In genomic region chr13:59094722-59095121, GRCm38 (mm10) we compare ENCODE assay signal across 14 mouse cellular contexts.
DNase-seq lines count a peak whose midpoint lies in the region; ATAC-seq and TF ChIP-seq lines count a peak whose summit lies in the region.
"Had no signal": no experiment of that assay in that cellular context is flagged by ENCODE, and none has a peak within 500 bp of the region (broad histone marks: within the 10 kb centered on the region; RNA-seq: fewer than 3 reads in every experiment).

No protein-coding gene starts in this region.

- peak overlapping the region; percentile 42; the same call in 1 of the 2 replicates for H3K27ac ChIP-seq in forebrain, embryonic 15.5 days (replicated peaks)
- no peak overlapping the region for H3K27ac ChIP-seq in forebrain, embryonic 11.5 days (ENCODE audit: low read depth, low read length)
- peak overlapping the region; percentile 96 for H3K27ac ChIP-seq in left cerebral cortex, adult 2 months
- H3K27ac ChIP-seq in midbrain, embryonic 13.5 days: peak overlapping the region; percentile 97
- H3K27ac ChIP-seq: heart, embryonic 15.5 days; kidney, postnatal 0 days had no signal

- peaks cover 48% of the 10 kb centered on the region for H3K4me1 ChIP-seq in forebrain, embryonic 15.5 days
- peaks cover 20% of the 10 kb centered on the region for H3K4me1 ChIP-seq in forebrain, embryonic 11.5 days (replicated peaks; ENCODE audit: control insufficient read depth, insufficient read depth, low read length)
- H3K4me1 ChIP-seq in midbrain, embryonic 13.5 days (replicated peaks): peaks cover 57% of the 10 kb centered on the region
- H3K4me1 ChIP-seq: heart, embryonic 15.5 days had no signal

- no peaks in the 10 kb centered on the region for H3K27me3 ChIP-seq in forebrain, embryonic 15.5 days
- H3K27me3 ChIP-seq in forebrain, embryonic 11.5 days (ENCODE audit: control insufficient read depth, insufficient read depth, low read length): peaks cover 2% of the 10 kb centered on the region; the same call in 1 of the 2 replicates
- H3K27me3 ChIP-seq in midbrain, embryonic 13.5 days: no peaks in the 10 kb centered on the region
- H3K27me3 ChIP-seq: heart, embryonic 15.5 days had no signal

- TF ChIP-seq POLR2A in brain, embryonic 14.5 days (IDR thresholded peaks at IDR 0.05; ENCODE audit: borderline replicate concordance, extremely low read depth, insufficient read depth, insufficient read length, poor library complexity, severe bottlenecking): no peak

- no peak; the same call in 1 of the 2 replicates for TF ChIP-seq CTCF in left cerebral cortex, adult 2 months (IDR thresholded peaks at IDR 0.05)
- TF ChIP-seq CTCF in brain, embryonic 14.5 days (IDR thresholded peaks at IDR 0.05; ENCODE audit: borderline replicate concordance, extremely low read depth, insufficient read depth, insufficient read length): no peak

- no peak overlapping the region for H3K4me3 ChIP-seq in forebrain, embryonic 15.5 days
- no peak overlapping the region for H3K4me3 ChIP-seq in forebrain, embryonic 11.5 days (ENCODE audit: low read depth, low read length)
- no peak overlapping the region for H3K4me3 ChIP-seq in left cerebral cortex, adult 2 months
- H3K4me3 ChIP-seq in midbrain, embryonic 13.5 days (replicated peaks): no peak overlapping the region
- H3K4me3 ChIP-seq: heart, embryonic 15.5 days had no signal

- no peaks in the 10 kb centered on the region for H3K36me3 ChIP-seq in forebrain, embryonic 15.5 days
- no peaks in the 10 kb centered on the region for H3K36me3 ChIP-seq in forebrain, embryonic 11.5 days (ENCODE audit: control insufficient read depth, insufficient read depth, low read length)
- H3K36me3 ChIP-seq in midbrain, embryonic 13.5 days: no peaks in the 10 kb centered on the region
- H3K36me3 ChIP-seq: heart, embryonic 15.5 days had no signal

- ATAC-seq in forebrain, embryonic 15.5 days (replicated peaks): no peak
- no peak for ATAC-seq in forebrain, embryonic 11.5 days (replicated peaks; ENCODE audit: low FRiP score)
- ATAC-seq in midbrain, embryonic 13.5 days: no peak
- ATAC-seq: inflammation-experienced regulatory T-cells, adult 6 months had no signal

- H3K4me2 ChIP-seq in forebrain, embryonic 15.5 days (replicated peaks): no peak overlapping the region
- H3K4me2 ChIP-seq in forebrain, embryonic 11.5 days (ENCODE audit: low read depth, low read length, severe bottlenecking): no peak overlapping the region
- no peak overlapping the region for H3K4me2 ChIP-seq in midbrain, embryonic 13.5 days (replicated peaks)
- H3K4me2 ChIP-seq: heart, embryonic 15.5 days; lung, embryonic 14.5 days had no signal

- H3K9me3 ChIP-seq in forebrain, embryonic 15.5 days: no peaks in the 10 kb centered on the region
- no peaks in the 10 kb centered on the region for H3K9me3 ChIP-seq in forebrain, embryonic 11.5 days (ENCODE audit: control insufficient read depth, low read length)
- H3K9me3 ChIP-seq in midbrain, embryonic 13.5 days: no peaks in the 10 kb centered on the region
- H3K9me3 ChIP-seq: heart, embryonic 15.5 days had no signal

- intact Hi-C loops in left cerebral cortex, adult 2 months (cut with DNase I): loop anchor here (5.0 to 10.0 kb wide), 3 partner anchors 53 to 300 kb away; partner anchors contain the start of gene Ntrk2
- intact Hi-C loops in left cerebral cortex, postnatal 4 days (cut with DNase I): no loop called here

- no peak for DNase-seq in forebrain, embryonic 11.5 days (ENCODE audit: low spot score)
- DNase-seq in left cerebral cortex, adult 2 months (ENCODE audit: extremely low spot score in 1 of 2, low spot score in 2 of 2): no peak
- DNase-seq in left cerebral cortex, postnatal 4 days: no peak
- DNase-seq in brain, embryonic 14.5 days (ENCODE audit: low read depth): peak; percentile 46
- no peak for DNase-seq in heart, postnatal 4 days
- no peak for DNase-seq in thymus, postnatal 0 days (ENCODE audit: low spot score)
- DNase-seq: cerebellum, postnatal 25 days; thymus, adult 18-20 months had no signal

- WGBS in forebrain, embryonic 15.5 days: 72% methylated on average over 7 of the region's 7 CpGs
- WGBS in forebrain, embryonic 11.5 days: 87% methylated on average over 7 of the region's 7 CpGs
- WGBS in midbrain, embryonic 13.5 days: 88% methylated on average over 7 of the region's 7 CpGs

- H3K9ac ChIP-seq in forebrain, embryonic 15.5 days (replicated peaks): no peak overlapping the region
- H3K9ac ChIP-seq in forebrain, embryonic 11.5 days (ENCODE audit: low read length): no peak overlapping the region; the same call in 1 of the 2 replicates
- H3K9ac ChIP-seq in midbrain, embryonic 13.5 days (replicated peaks): peak overlapping the region; percentile 20; the same call in 1 of the 2 replicates
- H3K9ac ChIP-seq: heart, embryonic 15.5 days; lung, embryonic 14.5 days had no signal
